Mouse (Mus musculus) liver, embryonic 14.5 days (tissue): ENCODE results near the gene St3gal4.

ENCODE experiments used
- CTCF ChIP-seq: IDR thresholded peaks from 2 replicates; pipeline ENCODE4 v1.5.1; 2016; ENCODE audit warnings: antibody characterized with exemption, low read depth, control low read depth
- EP300 ChIP-seq: IDR thresholded peaks from 2 replicates; pipeline ENCODE4 v1.6.1; 2016; ENCODE audit warnings: antibody characterized with exemption, low read depth

DNA sequence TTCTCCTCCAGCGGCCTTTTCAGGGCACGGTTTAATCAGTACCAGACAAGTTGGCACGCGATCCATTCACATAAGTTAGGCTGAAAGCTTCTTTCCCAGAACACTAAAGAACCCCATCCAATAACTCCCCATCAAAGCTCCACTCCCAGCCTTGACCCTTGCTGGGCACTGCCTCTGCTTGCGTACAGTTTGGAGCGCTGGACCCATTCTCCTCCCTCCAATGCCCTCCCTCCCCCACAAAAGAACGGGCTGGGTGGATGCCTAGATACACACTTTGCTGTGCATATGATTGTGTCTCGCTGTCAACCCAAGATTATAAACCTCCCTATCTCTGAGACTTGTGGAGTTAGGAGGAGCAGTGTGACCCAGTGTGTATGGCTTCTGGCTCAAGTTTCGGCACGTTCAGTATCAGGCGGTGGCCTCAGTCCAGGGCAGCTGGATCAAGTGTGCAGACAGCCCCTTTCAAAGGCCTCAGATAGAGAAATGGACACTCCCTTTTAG lies 74.0 kb downstream of the St3gal4 start:
- TF ChIP-seq CTCF (no peak), EP300 (no peak)
